12 mouse cellular contexts compared by ENCODE assay signal in genomic region chr11:100811132-100811531, GRCm38 (mm10). TPM values are rescaled to one million over a fixed set of nuclear protein-coding genes. Genes with fewer than 3 reads are reported as not detected.
A peak's percentile ranks its signal among the peaks of the same experiment; 100 is the strongest.
DNase-seq lines count a peak whose midpoint lies in the region; ATAC-seq and TF ChIP-seq lines count a peak whose summit lies in the region.
"Had no signal": no experiment of that assay in that cellular context is flagged by ENCODE, and none has a peak within 500 bp of the region (broad histone marks: within the 10 kb centered on the region; RNA-seq: fewer than 3 reads in every experiment).

No protein-coding gene starts in this region.

- H3K9me3 ChIP-seq in hindbrain, embryonic 12.5 days (replicated peaks): 0 out of 2 replicates have a peak, but pooled peaks cover 4% of the 10 kb centered on the region
- H3K9me3 ChIP-seq in hindbrain, embryonic 10.5 days: peaks cover 6% of the 10 kb centered on the region; the same call in 1 of the 2 replicates
- no peaks in the 10 kb centered on the region for H3K9me3 ChIP-seq in lung, postnatal 0 days (ENCODE audit: low read length)
- H3K9me3 ChIP-seq: neural tube, embryonic 15.5 days had no signal

- no peaks in the 10 kb centered on the region for H3K36me3 ChIP-seq in hindbrain, embryonic 12.5 days
- peaks cover 6% of the 10 kb centered on the region; the same call in 1 of the 2 replicates for H3K36me3 ChIP-seq in hindbrain, embryonic 10.5 days
- no peaks in the 10 kb centered on the region for H3K36me3 ChIP-seq in lung, postnatal 0 days (ENCODE audit: insufficient read depth, low read length)
- H3K36me3 ChIP-seq: midbrain, embryonic 12.5 days; neural tube, embryonic 15.5 days had no signal

- no peak for TF ChIP-seq POLR2A in brain, embryonic 14.5 days (IDR thresholded peaks at IDR 0.05; ENCODE audit: borderline replicate concordance, extremely low read depth, insufficient read depth, insufficient read length, poor library complexity, severe bottlenecking)
- no peak for TF ChIP-seq POLR2A in olfactory bulb, adult 2 months (IDR thresholded peaks at IDR 0.05; ENCODE audit: insufficient read depth, low read depth, low read length)

- no peak overlapping the region for H3K4me2 ChIP-seq in hindbrain, embryonic 12.5 days (replicated peaks)
- H3K4me2 ChIP-seq in lung, postnatal 0 days (replicated peaks; ENCODE audit: low read depth, low read length): no peak overlapping the region
- H3K4me2 ChIP-seq: liver, embryonic 15.5 days; midbrain, embryonic 12.5 days; neural tube, embryonic 15.5 days had no signal

- 85% methylated on average over 2 of the region's 2 CpGs for WGBS in hindbrain, embryonic 12.5 days
- whole genome bisulfite sequencing in hindbrain, embryonic 10.5 days: 95% methylated on average over 2 of the region's 2 CpGs
- WGBS in lung, postnatal 0 days: 87% methylated on average over 2 of the region's 2 CpGs
- 94% methylated on average over 2 of the region's 2 CpGs for WGBS in olfactory bulb, adult 2 months

- TF ChIP-seq CTCF in lung, postnatal 0 days (IDR thresholded peaks at IDR 0.05): peak; percentile 48
- TF ChIP-seq CTCF in brain, embryonic 14.5 days (IDR thresholded peaks at IDR 0.05; ENCODE audit: borderline replicate concordance, extremely low read depth, insufficient read depth, insufficient read length): peak; percentile 24; the same call in 1 of the 2 replicates
- TF ChIP-seq CTCF in olfactory bulb, adult 2 months (IDR thresholded peaks at IDR 0.05; ENCODE audit: insufficient read depth, low read depth, low read length): peak; percentile 17; the same call in 1 of the 2 replicates

- DNase-seq in hindbrain, embryonic 10.5 days (ENCODE audit: low spot score): no peak
- no peak for DNase-seq in lung, postnatal 0 days (ENCODE audit: low spot score)
- DNase-seq in lung, adult 18-20 months: no peak
- no peak for DNase-seq in brain, embryonic 14.5 days (ENCODE audit: low read depth)
- DNase-seq in urinary bladder, postnatal 14 days (ENCODE audit: low spot score): no peak

- H3K27ac ChIP-seq in hindbrain, embryonic 12.5 days: peak overlapping the region; percentile 52
- no peak overlapping the region; the same call in 1 of the 2 replicates for H3K27ac ChIP-seq in hindbrain, embryonic 10.5 days
- no peak overlapping the region for H3K27ac ChIP-seq in lung, postnatal 0 days (ENCODE audit: low read length)
- H3K27ac ChIP-seq in olfactory bulb, adult 2 months (ENCODE audit: insufficient read depth, low read depth, low read length): no peak overlapping the region
- H3K27ac ChIP-seq: liver, embryonic 15.5 days; midbrain, embryonic 12.5 days; neural tube, embryonic 15.5 days had no signal

- no peak overlapping the region for H3K4me3 ChIP-seq in hindbrain, embryonic 12.5 days
- no peak overlapping the region for H3K4me3 ChIP-seq in hindbrain, embryonic 10.5 days
- H3K4me3 ChIP-seq in lung, postnatal 0 days (ENCODE audit: low read depth, low read length): no peak overlapping the region
- no peak overlapping the region for H3K4me3 ChIP-seq in olfactory bulb, adult 2 months (ENCODE audit: insufficient read depth, low read depth, low read length)
- H3K4me3 ChIP-seq: liver, embryonic 15.5 days; midbrain, embryonic 12.5 days; neural tube, embryonic 15.5 days had no signal

- no peaks in the 10 kb centered on the region for H3K4me1 ChIP-seq in hindbrain, embryonic 12.5 days
- 0 out of 2 replicates have a peak, but pooled peaks cover 9% of the 10 kb centered on the region for H3K4me1 ChIP-seq in hindbrain, embryonic 10.5 days (replicated peaks)
- no peaks in the 10 kb centered on the region for H3K4me1 ChIP-seq in lung, postnatal 0 days (ENCODE audit: insufficient read depth, low read depth, low read length)
- peaks cover 6% of the 10 kb centered on the region for H3K4me1 ChIP-seq in olfactory bulb, adult 2 months (ENCODE audit: control insufficient read depth, insufficient read depth, low read length)
- H3K4me1 ChIP-seq: midbrain, embryonic 12.5 days; neural tube, embryonic 15.5 days had no signal

- no peak for TF ChIP-seq EP300 in lung, postnatal 0 days (IDR thresholded peaks at IDR 0.05)

- H3K27me3 ChIP-seq in hindbrain, embryonic 12.5 days: no peaks in the 10 kb centered on the region
- no peaks in the 10 kb centered on the region for H3K27me3 ChIP-seq in hindbrain, embryonic 10.5 days (ENCODE audit: insufficient read depth, poor library complexity, severe bottlenecking)
- no peaks in the 10 kb centered on the region for H3K27me3 ChIP-seq in lung, postnatal 0 days (replicated peaks; ENCODE audit: insufficient read depth, low read length)
- H3K27me3 ChIP-seq: liver, embryonic 15.5 days; midbrain, embryonic 12.5 days; neural tube, embryonic 15.5 days had no signal

- no peak overlapping the region for H3K9ac ChIP-seq in hindbrain, embryonic 12.5 days
- H3K9ac ChIP-seq in lung, postnatal 0 days (replicated peaks; ENCODE audit: low read depth): no peak overlapping the region
- H3K9ac ChIP-seq: liver, embryonic 15.5 days; midbrain, embryonic 12.5 days; neural tube, embryonic 15.5 days had no signal

- ATAC-seq in hindbrain, embryonic 12.5 days (ENCODE audit: low FRiP score): no peak
- ATAC-seq in lung, postnatal 0 days: no peak
- ATAC-seq: forebrain, embryonic 16.5 days had no signal

RNA-seq across cellular contexts. Expression of gene Stat5b, which starts 39.4 kb away (rescaled TPM):
- polyA plus RNA-seq in hindbrain, embryonic 12.5 days (2016; fragmentation: Nextera tagmentation; extraction: Ambion mirVana): 17.3 and 20.5 TPM in 2 replicates
- 13.6 and 14.8 TPM in 2 replicates for polyA plus RNA-seq in hindbrain, embryonic 10.5 days (2016; fragmentation: Nextera tagmentation; extraction: Ambion mirVana)
- 17.9 and 21.4 TPM in 2 replicates for polyA plus RNA-seq in lung, postnatal 0 days (2015; fragmentation: Nextera tagmentation; extraction: Ambion mirVana)
- 16.4 and 21.5 TPM in 2 replicates for polyA plus RNA-seq in brain, embryonic 14.5 days (2012; rRNA removed)
- polyA plus RNA-seq in olfactory bulb, adult 2 months (2012; ENCODE audit: insufficient read depth, insufficient read length, low replicate concordance, missing spikeins): 121 TPM in 1 of 2 replicates, not detected in the other

RNA-seq across cellular contexts. Expression of gene Ghdc, which starts 40.4 kb away (rescaled TPM):
- 4.4 and 4.7 TPM in 2 replicates for polyA plus RNA-seq in hindbrain, embryonic 12.5 days (2016; fragmentation: Nextera tagmentation; extraction: Ambion mirVana)
- polyA plus RNA-seq in hindbrain, embryonic 10.5 days (2016; fragmentation: Nextera tagmentation; extraction: Ambion mirVana): 3.9 and 4.3 TPM in 2 replicates
- polyA plus RNA-seq in lung, postnatal 0 days (2015; fragmentation: Nextera tagmentation; extraction: Ambion mirVana): 4.9 and 6.4 TPM in 2 replicates
- 5.5 and 7.7 TPM in 2 replicates for polyA plus RNA-seq in brain, embryonic 14.5 days (2012; rRNA removed)
- polyA plus RNA-seq in olfactory bulb, adult 2 months (2012; ENCODE audit: insufficient read depth, insufficient read length, low replicate concordance, missing spikeins): not detected in 2 replicates

RNA-seq across cellular contexts. Expression of gene Stat5a, which starts 48.0 kb away (rescaled TPM):
- 1.4 and 2.8 TPM in 2 replicates for polyA plus RNA-seq in hindbrain, embryonic 12.5 days (2016; fragmentation: Nextera tagmentation; extraction: Ambion mirVana)
- 2.0 and 2.8 TPM in 2 replicates for polyA plus RNA-seq in hindbrain, embryonic 10.5 days (2016; fragmentation: Nextera tagmentation; extraction: Ambion mirVana)
- polyA plus RNA-seq in lung, postnatal 0 days (2015; fragmentation: Nextera tagmentation; extraction: Ambion mirVana): 6.2 and 7.1 TPM in 2 replicates
- 1.4 and 2.1 TPM in 2 replicates for polyA plus RNA-seq in brain, embryonic 14.5 days (2012; rRNA removed)
- polyA plus RNA-seq in olfactory bulb, adult 2 months (2012; ENCODE audit: insufficient read depth, insufficient read length, low replicate concordance, missing spikeins): not detected in 2 replicates

RNA-seq across cellular contexts. Expression of gene Hcrt, which starts 48.4 kb away (rescaled TPM):
- polyA plus RNA-seq in hindbrain, embryonic 12.5 days (2016; fragmentation: Nextera tagmentation; extraction: Ambion mirVana): not detected in 2 replicates
- not detected in 2 replicates for polyA plus RNA-seq in hindbrain, embryonic 10.5 days (2016; fragmentation: Nextera tagmentation; extraction: Ambion mirVana)
- polyA plus RNA-seq in lung, postnatal 0 days (2015; fragmentation: Nextera tagmentation; extraction: Ambion mirVana): not detected in 2 replicates
- 0.45 and 0.91 TPM in 2 replicates for polyA plus RNA-seq in brain, embryonic 14.5 days (2012; rRNA removed)
- not detected in 2 replicates for polyA plus RNA-seq in olfactory bulb, adult 2 months (2012; ENCODE audit: insufficient read depth, insufficient read length, low replicate concordance, missing spikeins)
- polyA plus RNA-seq: liver, embryonic 15.5 days; midbrain, embryonic 12.5 days; small intestine, adult 2 months had no signal

RNA-seq across cellular contexts. Expression of gene Kcnh4, which starts 51.4 kb away (rescaled TPM):
- polyA plus RNA-seq in hindbrain, embryonic 12.5 days (2016; fragmentation: Nextera tagmentation; extraction: Ambion mirVana): 6.0 and 6.2 TPM in 2 replicates
- polyA plus RNA-seq in hindbrain, embryonic 10.5 days (2016; fragmentation: Nextera tagmentation; extraction: Ambion mirVana): 1.5 and 4.4 TPM in 2 replicates
- polyA plus RNA-seq in lung, postnatal 0 days (2015; fragmentation: Nextera tagmentation; extraction: Ambion mirVana): 0.04 TPM in 1 of 2 replicates, not detected in the other
- polyA plus RNA-seq in brain, embryonic 14.5 days (2012; rRNA removed): 33.1 and 36.4 TPM in 2 replicates
- polyA plus RNA-seq in olfactory bulb, adult 2 months (2012; ENCODE audit: insufficient read depth, insufficient read length, low replicate concordance, missing spikeins): not detected in 2 replicates
- polyA plus RNA-seq: liver, embryonic 15.5 days had no signal
